Mouse (Mus musculus): ENCODE measurements around the gene Slc16a12. TPM values are rescaled to one million over a fixed set of nuclear protein-coding genes. Genes with fewer than 3 reads are reported as not detected.

Gene Slc16a12
- polyA plus RNA-seq, 1 experiment from 2014 or later, result 2.3 TPM

GRCm38 (mm10) chr19:34698852-34699251, 48.2 kb downstream of the Slc16a12 start:
- ATAC-seq, result no peak
- no peaks in the 10 kb centered on the region for H3K36me3 ChIP-seq
- no peaks in the 10 kb centered on the region for H3K27me3 ChIP-seq
- H3K4me3 ChIP-seq (replicated peaks), result no peak overlapping the region
- H3K9ac ChIP-seq (replicated peaks), result no peak overlapping the region
- no peak overlapping the region for H3K4me2 ChIP-seq (replicated peaks)
- WGBS, result 53% methylated on average over 1 of the region's 1 CpGs
- no peak overlapping the region for H3K27ac ChIP-seq
- no peaks in the 10 kb centered on the region for H3K4me1 ChIP-seq (replicated peaks)
- no peaks in the 10 kb centered on the region for H3K9me3 ChIP-seq

GRCm38 (mm10) chr19:34698432-34698831, 48.7 kb downstream of the Slc16a12 start:
- no peak overlapping the region for H3K27ac ChIP-seq
- no peak for ATAC-seq
- WGBS, result 89% methylated on average over 3 of the region's 3 CpGs
- no peaks in the 10 kb centered on the region for H3K4me1 ChIP-seq (replicated peaks)
- H3K9ac ChIP-seq (replicated peaks), result no peak overlapping the region
- no peaks in the 10 kb centered on the region for H3K27me3 ChIP-seq
- no peaks in the 10 kb centered on the region for H3K9me3 ChIP-seq
- H3K4me3 ChIP-seq (replicated peaks), result no peak overlapping the region
- no peaks in the 10 kb centered on the region for H3K36me3 ChIP-seq
- H3K4me2 ChIP-seq (replicated peaks), result no peak overlapping the region

- Histone ChIP-seq H3K4me1 (replicated peaks) (no peaks in the 10 kb centered on the region), H3K27ac (no peak overlapping the region), H3K9me3 (no peaks in the 10 kb centered on the region), H3K27me3 (no peaks in the 10 kb centered on the region), H3K36me3 (no peaks in the 10 kb centered on the region), H3K4me3 (replicated peaks) (no peak overlapping the region), H3K4me2 (replicated peaks) (no peak overlapping the region), H3K9ac (replicated peaks) (no peak overlapping the region)
- 79% methylated on average over 2 of the region's 2 CpGs for WGBS
- ATAC-seq, result no peak
Measured at GRCm38 (mm10) chr19:34697461-34697860, 49.6 kb downstream of the Slc16a12 start.

GRCm38 (mm10) chr19:34696352-34696986, 50.6 kb downstream of the Slc16a12 start:
- Histone ChIP-seq H3K36me3 (no peaks in the 10 kb centered on the region), H3K4me3 (replicated peaks) (no peak overlapping the region), H3K9ac (replicated peaks) (no peak overlapping the region), H3K4me1 (replicated peaks) (no peaks in the 10 kb centered on the region), H3K27ac (no peak overlapping the region), H3K4me2 (replicated peaks) (no peak overlapping the region), H3K27me3 (no peaks in the 10 kb centered on the region), H3K9me3 (no peaks in the 10 kb centered on the region)
- WGBS, result 91% methylated on average over 8 of the region's 8 CpGs
- no peak for ATAC-seq

GRCm38 (mm10) chr19:34691402-34691801, 55.7 kb downstream of the Slc16a12 start:
- no peak for ATAC-seq
- WGBS, result 89% methylated on average over 6 of the region's 6 CpGs
- H3K9ac ChIP-seq (replicated peaks), result no peak overlapping the region

GRCm38 (mm10) chr19:34685530-34685929, 61.6 kb downstream of the Slc16a12 start:
- Histone ChIP-seq H3K4me2 (replicated peaks) (no peak overlapping the region), H3K36me3 (no peaks in the 10 kb centered on the region), H3K9ac (replicated peaks) (no peak overlapping the region), H3K4me1 (replicated peaks) (no peaks in the 10 kb centered on the region), H3K27ac (no peak overlapping the region), H3K4me3 (replicated peaks) (no peak overlapping the region), H3K9me3 (no peaks in the 10 kb centered on the region), H3K27me3 (no peaks in the 10 kb centered on the region)
- 95% methylated on average over 1 of the region's 1 CpGs for WGBS
- ATAC-seq, result no peak

More at GRCm38 (mm10) chr19:34691402-34691801, 55.7 kb downstream of the Slc16a12 start:
- H3K9me3 ChIP-seq, result no peaks in the 10 kb centered on the region
- H3K36me3 ChIP-seq, result no peaks in the 10 kb centered on the region
- H3K4me2 ChIP-seq (replicated peaks), result no peak overlapping the region
- H3K4me1 ChIP-seq (replicated peaks), result no peaks in the 10 kb centered on the region
- no peak overlapping the region for H3K4me3 ChIP-seq (replicated peaks)
- no peaks in the 10 kb centered on the region for H3K27me3 ChIP-seq
- H3K27ac ChIP-seq, result no peak overlapping the region

GRCm38 (mm10) chr19:34684857-34685256, 62.2 kb downstream of the Slc16a12 start:
- Histone ChIP-seq H3K27me3 (no peaks in the 10 kb centered on the region), H3K4me1 (replicated peaks) (no peaks in the 10 kb centered on the region), H3K27ac (no peak overlapping the region), H3K4me3 (replicated peaks) (no peak overlapping the region), H3K36me3 (no peaks in the 10 kb centered on the region), H3K9me3 (no peaks in the 10 kb centered on the region), H3K9ac (replicated peaks) (no peak overlapping the region), H3K4me2 (replicated peaks) (no peak overlapping the region)
- 0 out of 2 replicates have a peak, but pooled peaks have one; percentile 62 for ATAC-seq
- 56% methylated on average over 1 of the region's 1 CpGs for WGBS

- no peak overlapping the region for H3K9ac ChIP-seq (replicated peaks)
- no peaks in the 10 kb centered on the region for H3K27me3 ChIP-seq
- no peak overlapping the region for H3K27ac ChIP-seq
- no peak overlapping the region for H3K4me3 ChIP-seq (replicated peaks)
- no peak overlapping the region for H3K4me2 ChIP-seq (replicated peaks)
- WGBS, result 89% methylated on average over 4 of the region's 4 CpGs
- no peaks in the 10 kb centered on the region for H3K36me3 ChIP-seq
- no peak for ATAC-seq
- no peaks in the 10 kb centered on the region for H3K4me1 ChIP-seq (replicated peaks)
- H3K9me3 ChIP-seq, result no peaks in the 10 kb centered on the region
Measured at GRCm38 (mm10) chr19:34678428-34678827, 68.7 kb downstream of the Slc16a12 start.

GRCm38 (mm10) chr19:34673476-34673875, 73.6 kb downstream of the Slc16a12 start:
- H3K4me2 ChIP-seq (replicated peaks), result no peak overlapping the region
- H3K4me3 ChIP-seq (replicated peaks), result no peak overlapping the region
- no peaks in the 10 kb centered on the region for H3K27me3 ChIP-seq
- no peak overlapping the region for H3K27ac ChIP-seq
- no peaks in the 10 kb centered on the region for H3K36me3 ChIP-seq
- H3K9ac ChIP-seq (replicated peaks), result no peak overlapping the region
- no peak for ATAC-seq
- WGBS, result 64% methylated on average over 7 of the region's 7 CpGs
- H3K4me1 ChIP-seq (replicated peaks), result no peaks in the 10 kb centered on the region
- no peaks in the 10 kb centered on the region for H3K9me3 ChIP-seq

- 1% methylated on average over 5 of the region's 5 CpGs for WGBS
- no peak for ATAC-seq
- H3K36me3 ChIP-seq, result no peaks in the 10 kb centered on the region
- H3K27ac ChIP-seq, result no peak overlapping the region
- H3K4me2 ChIP-seq (replicated peaks), result no peak overlapping the region
- no peaks in the 10 kb centered on the region for H3K4me1 ChIP-seq (replicated peaks)
- H3K27me3 ChIP-seq, result no peaks in the 10 kb centered on the region
- no peak overlapping the region for H3K4me3 ChIP-seq (replicated peaks)
- H3K9ac ChIP-seq (replicated peaks), result no peak overlapping the region
- H3K9me3 ChIP-seq, result no peaks in the 10 kb centered on the region
Measured at GRCm38 (mm10) chr19:34666127-34666526, 81.0 kb downstream of the Slc16a12 start.

GRCm38 (mm10) chr19:34662740-34663139, 84.3 kb downstream of the Slc16a12 start:
- H3K36me3 ChIP-seq, result no peaks in the 10 kb centered on the region
- ATAC-seq, result 0 out of 2 replicates have a peak, but pooled peaks have one; percentile 44
- H3K4me2 ChIP-seq (replicated peaks), result 0 out of 2 replicates have a peak overlapping the region, but pooled peaks have one; percentile 51
- no peaks in the 10 kb centered on the region for H3K4me1 ChIP-seq (replicated peaks)
- no peaks in the 10 kb centered on the region for H3K9me3 ChIP-seq
- no peak overlapping the region for H3K4me3 ChIP-seq (replicated peaks)
- 58% methylated on average over 5 of the region's 5 CpGs for WGBS
- no peaks in the 10 kb centered on the region for H3K27me3 ChIP-seq
- H3K27ac ChIP-seq, result no peak overlapping the region
- no peak overlapping the region for H3K9ac ChIP-seq (replicated peaks)

GRCm38 (mm10) chr19:34662067-34662507, 85.0 kb downstream of the Slc16a12 start:
- H3K27ac ChIP-seq, result no peak overlapping the region
- peak; percentile 96 for ATAC-seq
- peak overlapping the region; percentile 37 for H3K4me3 ChIP-seq (replicated peaks)
- peak overlapping the region; percentile 51 for H3K4me2 ChIP-seq (replicated peaks)
- H3K9me3 ChIP-seq, result no peaks in the 10 kb centered on the region
- H3K9ac ChIP-seq (replicated peaks), result no peak overlapping the region
- H3K36me3 ChIP-seq, result no peaks in the 10 kb centered on the region
- no peaks in the 10 kb centered on the region for H3K4me1 ChIP-seq (replicated peaks)
- WGBS, result 18% methylated on average over 13 of the region's 13 CpGs
- no peaks in the 10 kb centered on the region for H3K27me3 ChIP-seq

Measured in midbrain, embryonic 13.5 days (tissue).